Mouse (Mus musculus): ENCODE data around the gene Drc1. TPM values are rescaled to one million over a fixed set of nuclear protein-coding genes. Genes with fewer than 3 reads are reported as not detected.
A peak's percentile ranks its signal among the peaks of the same experiment; 100 is the strongest.

Drc1 gene
- polyA plus RNA-seq, 1 experiment from 2014 or later, result 3.4 TPM

- no peak overlapping the region for H3K27ac ChIP-seq (replicated peaks; ENCODE audit: low read depth, low read length)
- no peak; the same call in 1 of the 2 replicates for ATAC-seq (ENCODE audit: low FRiP score, low TSS enrichment)
- no peak overlapping the region; the same call in 1 of the 2 replicates for H3K9ac ChIP-seq (replicated peaks; ENCODE audit: low read length)
- WGBS, result 4% methylated on average over 17 of the region's 17 CpGs
- H3K27me3 ChIP-seq (ENCODE audit: control insufficient read depth, insufficient read depth, low read length), result 0 out of 2 replicates have a peak, but pooled peaks cover 3% of the 10 kb centered on the region
- peak overlapping the region; percentile 17 for H3K4me3 ChIP-seq (replicated peaks; ENCODE audit: low read depth, low read length)
- DNase-seq, result peak; percentile 18
- H3K36me3 ChIP-seq (ENCODE audit: control insufficient read depth, insufficient read depth, low read length), result no peaks in the 10 kb centered on the region
- no peaks in the 10 kb centered on the region for H3K4me1 ChIP-seq (ENCODE audit: control insufficient read depth, insufficient read depth, low read length)
- H3K4me2 ChIP-seq (ENCODE audit: low read length), result peak overlapping the region; percentile 50
- no peaks in the 10 kb centered on the region for H3K9me3 ChIP-seq (ENCODE audit: control insufficient read depth, low read length)
These were observed 61.4 kb downstream of the Drc1 start for GRCm38 (mm10) chr5:30342601-30343015.

GRCm38 (mm10) chr5:30343107-30343506 is 61.9 kb downstream of the Drc1 start:
- WGBS, result 2% methylated on average over 9 of the region's 9 CpGs
- DNase-seq (peak; percentile 89), ATAC-seq (ENCODE audit: low FRiP score, low TSS enrichment) (peak; percentile 58; the same call in 1 of the 2 replicates)
- no peaks in the 10 kb centered on the region for H3K36me3 ChIP-seq (ENCODE audit: control insufficient read depth, insufficient read depth, low read length)
- H3K27ac ChIP-seq (replicated peaks; ENCODE audit: low read depth, low read length), result no peak overlapping the region
- H3K4me1 ChIP-seq (ENCODE audit: control insufficient read depth, insufficient read depth, low read length), result no peaks in the 10 kb centered on the region
- peak overlapping the region; percentile 50 for H3K4me2 ChIP-seq (ENCODE audit: low read length)
- peak overlapping the region; percentile 17 for H3K4me3 ChIP-seq (replicated peaks; ENCODE audit: low read depth, low read length)
- no peak overlapping the region; the same call in 1 of the 2 replicates for H3K9ac ChIP-seq (replicated peaks; ENCODE audit: low read length)
- H3K9me3 ChIP-seq (ENCODE audit: control insufficient read depth, low read length), result no peaks in the 10 kb centered on the region
- 0 out of 2 replicates have a peak, but pooled peaks cover 3% of the 10 kb centered on the region for H3K27me3 ChIP-seq (ENCODE audit: control insufficient read depth, insufficient read depth, low read length)

DNA sequence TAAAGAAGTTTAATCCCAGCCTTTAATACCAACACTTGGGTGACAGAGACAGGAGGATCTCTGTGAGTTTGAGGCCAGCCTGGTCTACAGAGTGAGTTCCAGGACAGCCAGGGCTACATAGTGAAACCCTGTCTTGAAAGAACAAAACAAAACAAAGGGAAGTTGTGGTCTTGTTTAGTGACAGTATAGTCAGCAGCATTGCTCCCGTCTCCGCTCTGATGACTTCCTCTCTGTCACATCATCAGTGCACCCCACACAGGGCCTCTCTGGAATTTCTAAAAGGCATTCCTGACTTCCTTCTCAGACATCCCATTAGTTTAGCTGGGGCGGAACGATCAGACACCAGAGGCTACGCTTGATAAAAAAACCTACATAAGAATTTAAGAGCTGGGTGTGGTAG is 62.7 kb downstream of the Drc1 start:
- H3K9ac ChIP-seq (replicated peaks; ENCODE audit: low read length), result no peak overlapping the region
- no peak overlapping the region for H3K4me3 ChIP-seq (replicated peaks; ENCODE audit: low read depth, low read length)
- H3K36me3 ChIP-seq (ENCODE audit: control insufficient read depth, insufficient read depth, low read length), result no peaks in the 10 kb centered on the region
- no peak overlapping the region for H3K4me2 ChIP-seq (ENCODE audit: low read length)
- ATAC-seq (ENCODE audit: low FRiP score, low TSS enrichment) (no peak), DNase-seq (no peak)
- 0 out of 2 replicates have a peak, but pooled peaks cover 3% of the 10 kb centered on the region for H3K27me3 ChIP-seq (ENCODE audit: control insufficient read depth, insufficient read depth, low read length)
- WGBS, result 86% methylated on average over 5 of the region's 5 CpGs
- H3K4me1 ChIP-seq (ENCODE audit: control insufficient read depth, insufficient read depth, low read length), result no peaks in the 10 kb centered on the region
- H3K27ac ChIP-seq (replicated peaks; ENCODE audit: low read depth, low read length), result no peak overlapping the region
- no peaks in the 10 kb centered on the region for H3K9me3 ChIP-seq (ENCODE audit: control insufficient read depth, low read length)

DNA sequence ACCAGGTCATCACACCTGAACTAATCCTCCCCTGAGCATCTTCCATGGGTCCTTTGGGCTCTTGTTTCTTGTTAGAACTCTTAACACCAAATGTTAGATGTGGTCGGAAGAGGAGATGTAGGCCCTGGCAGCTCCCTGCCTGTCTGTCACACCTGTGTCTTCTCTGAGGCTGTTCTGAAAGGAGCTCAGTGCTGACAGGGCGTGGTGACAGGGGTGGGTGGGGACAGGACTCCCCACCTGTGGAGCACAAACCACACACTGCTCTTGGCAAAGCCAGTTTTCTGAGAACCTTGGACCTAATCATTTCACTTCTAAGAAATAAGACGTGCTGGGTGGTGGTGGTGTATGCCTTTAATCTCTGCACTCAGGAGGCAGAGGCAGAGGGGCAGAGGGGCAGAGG is 72.4 kb downstream of the Drc1 start:
- no peak for DNase-seq
- 71% methylated on average over 3 of the region's 3 CpGs for WGBS

GRCm38 (mm10) chr5:30355114-30355513 is 73.9 kb downstream of the Drc1 start:
- Histone ChIP-seq H3K4me2 (ENCODE audit: low read length) (no peak overlapping the region), H3K4me3 (replicated peaks; ENCODE audit: low read depth, low read length) (no peak overlapping the region), H3K9ac (replicated peaks; ENCODE audit: low read length) (no peak overlapping the region), H3K27ac (replicated peaks; ENCODE audit: low read depth, low read length) (no peak overlapping the region), H3K36me3 (ENCODE audit: control insufficient read depth, insufficient read depth, low read length) (no peaks in the 10 kb centered on the region), H3K9me3 (ENCODE audit: control insufficient read depth, low read length) (no peaks in the 10 kb centered on the region), H3K27me3 (ENCODE audit: control insufficient read depth, insufficient read depth, low read length) (no peaks in the 10 kb centered on the region), H3K4me1 (ENCODE audit: control insufficient read depth, insufficient read depth, low read length) (no peaks in the 10 kb centered on the region)
- DNase-seq (no peak), ATAC-seq (ENCODE audit: low FRiP score, low TSS enrichment) (no peak)
- 79% methylated on average over 7 of the region's 7 CpGs for WGBS

More for the DNA sequence above, 72.4 kb downstream of the Drc1 start:
- Histone ChIP-seq H3K9ac (replicated peaks; ENCODE audit: low read length) (no peak overlapping the region), H3K9me3 (ENCODE audit: control insufficient read depth, low read length) (no peaks in the 10 kb centered on the region), H3K36me3 (ENCODE audit: control insufficient read depth, insufficient read depth, low read length) (no peaks in the 10 kb centered on the region), H3K4me1 (ENCODE audit: control insufficient read depth, insufficient read depth, low read length) (no peaks in the 10 kb centered on the region), H3K4me3 (replicated peaks; ENCODE audit: low read depth, low read length) (no peak overlapping the region), H3K27me3 (ENCODE audit: control insufficient read depth, insufficient read depth, low read length) (no peaks in the 10 kb centered on the region), H3K27ac (replicated peaks; ENCODE audit: low read depth, low read length) (no peak overlapping the region), H3K4me2 (ENCODE audit: low read length) (no peak overlapping the region)
- ATAC-seq (ENCODE audit: low FRiP score, low TSS enrichment), result no peak

DNA sequence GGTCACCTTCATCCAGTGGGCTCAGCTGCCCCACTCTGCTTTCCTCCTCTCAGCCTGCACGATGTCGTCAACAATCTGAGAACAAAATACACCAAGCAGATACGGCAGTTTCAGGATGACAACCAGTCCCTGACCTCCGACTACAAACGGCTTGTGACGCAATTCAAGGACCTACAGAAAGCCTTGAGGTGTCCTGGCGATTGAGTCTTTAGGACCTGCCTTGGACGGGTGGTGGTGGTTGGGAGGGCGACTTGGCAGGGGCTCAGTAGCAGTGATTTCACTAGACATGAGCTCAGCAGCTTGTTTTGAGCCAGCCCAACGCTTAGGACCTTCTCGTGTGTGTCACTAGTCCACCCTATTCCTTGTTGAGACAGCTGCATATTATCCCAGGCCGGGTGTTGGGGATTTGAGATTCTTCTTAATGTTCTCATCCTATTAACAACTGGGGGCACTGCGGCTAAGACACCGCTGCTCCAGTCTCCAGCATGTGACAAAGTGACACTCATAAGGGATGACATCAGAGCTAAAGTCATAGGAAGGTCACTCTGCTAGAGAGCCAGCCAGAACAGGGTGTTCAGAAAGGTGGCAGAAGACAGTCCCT is 74.5 kb downstream of the Drc1 start:
- Histone ChIP-seq H3K27ac (replicated peaks; ENCODE audit: low read depth, low read length) (no peak overlapping the region), H3K4me3 (replicated peaks; ENCODE audit: low read depth, low read length) (no peak overlapping the region), H3K27me3 (ENCODE audit: control insufficient read depth, insufficient read depth, low read length) (no peaks in the 10 kb centered on the region), H3K4me2 (ENCODE audit: low read length) (no peak overlapping the region), H3K9me3 (ENCODE audit: control insufficient read depth, low read length) (no peaks in the 10 kb centered on the region), H3K36me3 (ENCODE audit: control insufficient read depth, insufficient read depth, low read length) (no peaks in the 10 kb centered on the region), H3K9ac (replicated peaks; ENCODE audit: low read length) (no peak overlapping the region), H3K4me1 (ENCODE audit: control insufficient read depth, insufficient read depth, low read length) (no peaks in the 10 kb centered on the region)
- ATAC-seq (ENCODE audit: low FRiP score, low TSS enrichment), result no peak
- WGBS, result 86% methylated on average over 14 of the region's 14 CpGs
- no peak for DNase-seq

DNA sequence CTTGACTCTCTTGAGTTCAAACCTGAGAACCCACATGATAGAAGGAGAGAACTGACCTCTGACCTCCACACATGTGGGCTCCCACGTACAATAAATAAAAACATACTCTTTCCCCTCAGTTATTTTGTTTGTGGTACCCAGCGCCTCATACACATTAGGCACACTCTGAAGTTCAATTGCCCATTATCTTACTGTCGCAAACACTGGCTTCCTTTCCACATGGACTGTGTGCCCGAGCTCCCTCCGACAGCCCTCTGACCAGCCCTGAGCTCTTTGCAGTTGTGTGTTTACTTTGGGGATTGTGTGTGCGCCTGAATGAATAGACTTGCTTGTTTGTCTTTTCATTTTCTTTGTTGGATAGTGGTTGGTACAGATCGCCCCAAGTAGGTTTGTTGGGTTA is 75.5 kb downstream of the Drc1 start:
- H3K36me3 ChIP-seq (ENCODE audit: control insufficient read depth, insufficient read depth, low read length), result no peaks in the 10 kb centered on the region
- H3K9ac ChIP-seq (replicated peaks; ENCODE audit: low read length), result no peak overlapping the region
- no peak overlapping the region for H3K4me3 ChIP-seq (replicated peaks; ENCODE audit: low read depth, low read length)
- no peaks in the 10 kb centered on the region for H3K9me3 ChIP-seq (ENCODE audit: control insufficient read depth, low read length)
- WGBS, result 85% methylated on average over 7 of the region's 7 CpGs
- no peaks in the 10 kb centered on the region for H3K27me3 ChIP-seq (ENCODE audit: control insufficient read depth, insufficient read depth, low read length)
- no peak for ATAC-seq (ENCODE audit: low FRiP score, low TSS enrichment)
- H3K4me1 ChIP-seq (ENCODE audit: control insufficient read depth, insufficient read depth, low read length), result no peaks in the 10 kb centered on the region
- no peak overlapping the region for H3K4me2 ChIP-seq (ENCODE audit: low read length)
- DNase-seq, result no peak
- no peak overlapping the region for H3K27ac ChIP-seq (replicated peaks; ENCODE audit: low read depth, low read length)

DNA sequence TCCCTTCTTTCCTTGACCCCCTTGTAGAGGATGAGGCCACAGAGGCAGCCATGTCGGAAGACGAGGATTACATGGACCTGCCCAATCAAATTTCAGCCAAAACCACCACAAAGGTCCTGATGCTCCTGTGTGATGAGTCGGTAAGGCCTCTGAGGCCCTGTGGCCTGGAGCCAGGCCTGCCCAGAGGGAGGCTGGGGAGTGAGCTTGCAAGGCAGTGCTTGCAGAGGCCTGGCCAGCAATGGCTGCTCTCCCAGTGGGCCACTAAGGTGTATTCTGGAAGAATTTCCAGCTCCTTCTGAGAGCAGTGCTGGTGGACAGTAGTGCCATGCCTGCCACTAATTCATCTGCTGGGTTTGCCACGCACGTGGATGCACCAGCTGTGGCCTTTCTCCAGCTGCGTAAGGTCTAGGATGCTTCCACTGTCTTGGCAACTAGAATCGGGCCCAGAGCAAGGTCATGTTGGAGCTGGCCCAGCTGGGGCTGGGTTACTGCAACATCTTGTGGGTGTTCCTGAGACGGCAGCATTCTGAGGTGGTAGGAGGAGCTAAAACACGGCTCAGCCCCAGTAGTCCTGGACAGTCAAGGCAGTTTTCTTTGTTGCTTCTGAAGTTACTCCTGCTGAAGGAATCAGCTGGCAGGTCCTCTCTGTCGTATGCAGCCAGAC is 77.4 kb downstream of the Drc1 start:
- no peak overlapping the region for H3K4me2 ChIP-seq (ENCODE audit: low read length)
- H3K9me3 ChIP-seq (ENCODE audit: control insufficient read depth, low read length), result no peaks in the 10 kb centered on the region
- DNase-seq (no peak), ATAC-seq (ENCODE audit: low FRiP score, low TSS enrichment) (no peak)
- no peak overlapping the region for H3K9ac ChIP-seq (replicated peaks; ENCODE audit: low read length)
- H3K27ac ChIP-seq (replicated peaks; ENCODE audit: low read depth, low read length), result no peak overlapping the region
- no peak overlapping the region for H3K4me3 ChIP-seq (replicated peaks; ENCODE audit: low read depth, low read length)
- WGBS, result 88% methylated on average over 10 of the region's 10 CpGs
- no peaks in the 10 kb centered on the region for H3K36me3 ChIP-seq (ENCODE audit: control insufficient read depth, insufficient read depth, low read length)
- H3K4me1 ChIP-seq (ENCODE audit: control insufficient read depth, insufficient read depth, low read length), result no peaks in the 10 kb centered on the region
- no peaks in the 10 kb centered on the region for H3K27me3 ChIP-seq (ENCODE audit: control insufficient read depth, insufficient read depth, low read length)

- Histone ChIP-seq H3K4me3 (replicated peaks; ENCODE audit: low read depth, low read length) (no peak overlapping the region), H3K36me3 (ENCODE audit: control insufficient read depth, insufficient read depth, low read length) (no peaks in the 10 kb centered on the region), H3K4me1 (ENCODE audit: control insufficient read depth, insufficient read depth, low read length) (no peaks in the 10 kb centered on the region), H3K27ac (replicated peaks; ENCODE audit: low read depth, low read length) (no peak overlapping the region), H3K9me3 (ENCODE audit: control insufficient read depth, low read length) (no peaks in the 10 kb centered on the region), H3K27me3 (ENCODE audit: control insufficient read depth, insufficient read depth, low read length) (no peaks in the 10 kb centered on the region), H3K4me2 (ENCODE audit: low read length) (no peak overlapping the region), H3K9ac (replicated peaks; ENCODE audit: low read length) (no peak overlapping the region)
- WGBS, result 80% methylated on average over 8 of the region's 8 CpGs
- ATAC-seq (ENCODE audit: low FRiP score, low TSS enrichment) (no peak), DNase-seq (no peak)
These were observed 86.2 kb downstream of the Drc1 start for GRCm38 (mm10) chr5:30367405-30367804.
